Mouse (Mus musculus) ES-E14 (cell line): ENCODE measurements around the gene Tmprss2.

Experiments used
- CHD2 ChIP-seq: IDR thresholded peaks from 2 replicates; pipeline ENCODE4 v1.6.1; 2014; ENCODE audit warnings: mild to moderate bottlenecking, low read depth, low read length, inconsistent platforms
- HCFC1 ChIP-seq: IDR thresholded peaks from 2 replicates; pipeline ENCODE4 v1.6.1; 2012; ENCODE audit warnings: low read length, inconsistent platforms, borderline replicate concordance; ENCODE audit not compliant: insufficient read depth
- MAFK ChIP-seq: IDR thresholded peaks from 2 replicates; pipeline ENCODE4 v1.6.1; 2014; ENCODE audit warnings: mild to moderate bottlenecking, low read depth, low read length, inconsistent platforms; ENCODE audit not compliant: insufficient read depth
- ZC3H11A ChIP-seq: IDR thresholded peaks from 2 replicates; pipeline ENCODE4 v1.6.1; 2012; ENCODE audit warnings: low read depth, mild to moderate bottlenecking, inconsistent platforms, low read length, borderline replicate concordance
- ZNF384 ChIP-seq: IDR thresholded peaks from 2 replicates; pipeline ENCODE4 v1.6.1; 2012; ENCODE audit warnings: low read depth, low read length, inconsistent platforms

- TF ChIP-seq ZNF384 (no peak), CHD2 (no peak), MAFK (no peak), HCFC1 (no peak), ZC3H11A (no peak)
Observed at GRCm38 (mm10) chr16:97600591-97600990, 10.4 kb downstream of the Tmprss2 start.
